Mouse (Mus musculus): ENCODE measurements around the gene Rnf181. TPM values are rescaled to one million over a fixed set of nuclear protein-coding genes. Genes with fewer than 3 reads are reported as not detected.

Rnf181 gene
- total and polyA plus RNA-seq, 2 experiments from 2014 or later = 87.3 to 120 TPM

GRCm38 (mm10) chr6:72361121-72361551 lies 5.6 kb downstream of the Rnf181 start:
- ATAC-seq (ENCODE audit: low FRiP score) = no peak
- Histone ChIP-seq H3K27me3 (ENCODE audit: insufficient read depth, low read length) (no peaks in the 10 kb centered on the region), H3K4me1 (ENCODE audit: insufficient read depth, low read length) (peaks cover 8% of the 10 kb centered on the region), H3K9me3 (ENCODE audit: low read length) (no peaks in the 10 kb centered on the region), H3K27ac (ENCODE audit: low read depth, low read length) (no peak overlapping the region), H3K4me3 (ENCODE audit: low read depth, low read length) (peak overlapping the region; percentile 72), H3K9ac (replicated peaks; ENCODE audit: low read length, poor library complexity, severe bottlenecking) (no peak overlapping the region; the same call in 1 of the 2 replicates), H3K4me2 (ENCODE audit: low read depth, low read length, poor library complexity, severe bottlenecking) (peak overlapping the region; percentile 77), H3K36me3 (ENCODE audit: insufficient read depth, low read length) (peaks cover 27% of the 10 kb centered on the region)
- TF ChIP-seq CTCF (IDR thresholded peaks at IDR 0.05) = no peak
- 78% methylated on average over 5 of the region's 5 CpGs for WGBS
- DNase-seq (ENCODE audit: low spot score) = no peak

- Histone ChIP-seq H3K27me3 (ENCODE audit: insufficient read depth, low read length) (no peaks in the 10 kb centered on the region), H3K36me3 (ENCODE audit: insufficient read depth, low read length) (peaks cover 27% of the 10 kb centered on the region), H3K4me1 (ENCODE audit: insufficient read depth, low read length) (peaks cover 8% of the 10 kb centered on the region), H3K9me3 (ENCODE audit: low read length) (no peaks in the 10 kb centered on the region), H3K9ac (replicated peaks; ENCODE audit: low read length, poor library complexity, severe bottlenecking) (no peak overlapping the region), H3K4me3 (ENCODE audit: low read depth, low read length) (no peak overlapping the region), H3K27ac (ENCODE audit: low read depth, low read length) (no peak overlapping the region), H3K4me2 (ENCODE audit: low read depth, low read length, poor library complexity, severe bottlenecking) (no peak overlapping the region)
- DNase-seq (ENCODE audit: low spot score) (no peak), ATAC-seq (ENCODE audit: low FRiP score) (no peak)
- TF ChIP-seq CTCF (IDR thresholded peaks at IDR 0.05) = no peak
- 56% methylated on average over 7 of the region's 7 CpGs for WGBS
Measured at GRCm38 (mm10) chr6:72360599-72360935, 6.2 kb downstream of the Rnf181 start.

- DNase-seq (ENCODE audit: low spot score) = no peak
- TF ChIP-seq CTCF (IDR thresholded peaks at IDR 0.05) = no peak
- 84% methylated on average over 11 of the region's 11 CpGs for WGBS
- Histone ChIP-seq H3K4me2 (ENCODE audit: low read depth, low read length, poor library complexity, severe bottlenecking) (no peak overlapping the region), H3K9ac (replicated peaks; ENCODE audit: low read length, poor library complexity, severe bottlenecking) (no peak overlapping the region), H3K27me3 (ENCODE audit: insufficient read depth, low read length) (no peaks in the 10 kb centered on the region), H3K36me3 (ENCODE audit: insufficient read depth, low read length) (peaks cover 27% of the 10 kb centered on the region), H3K4me3 (ENCODE audit: low read depth, low read length) (no peak overlapping the region), H3K27ac (ENCODE audit: low read depth, low read length) (no peak overlapping the region), H3K4me1 (ENCODE audit: insufficient read depth, low read length) (peaks cover 8% of the 10 kb centered on the region), H3K9me3 (ENCODE audit: low read length) (no peaks in the 10 kb centered on the region)
- ATAC-seq (ENCODE audit: low FRiP score) = no peak
Measured at GRCm38 (mm10) chr6:72359891-72360598, 6.7 kb downstream of the Rnf181 start.

- Histone ChIP-seq H3K9ac (replicated peaks; ENCODE audit: low read length, poor library complexity, severe bottlenecking) (no peak overlapping the region), H3K27me3 (ENCODE audit: insufficient read depth, low read length) (no peaks in the 10 kb centered on the region), H3K4me2 (ENCODE audit: low read depth, low read length, poor library complexity, severe bottlenecking) (no peak overlapping the region), H3K4me3 (ENCODE audit: low read depth, low read length) (no peak overlapping the region), H3K4me1 (ENCODE audit: insufficient read depth, low read length) (peaks cover 15% of the 10 kb centered on the region), H3K9me3 (ENCODE audit: low read length) (no peaks in the 10 kb centered on the region), H3K27ac (ENCODE audit: low read depth, low read length) (no peak overlapping the region), H3K36me3 (ENCODE audit: insufficient read depth, low read length) (peaks cover 27% of the 10 kb centered on the region)
- 77% methylated on average over 2 of the region's 2 CpGs for WGBS
- TF ChIP-seq CTCF (IDR thresholded peaks at IDR 0.05) = no peak
- ATAC-seq (ENCODE audit: low FRiP score) = no peak
- no peak for DNase-seq (ENCODE audit: low spot score)
Measured at GRCm38 (mm10) chr6:72359343-72359742, 7.4 kb downstream of the Rnf181 start.

GRCm38 (mm10) chr6:72358086-72358764 lies 8.5 kb downstream of the Rnf181 start:
- H3K4me2 ChIP-seq (ENCODE audit: low read depth, low read length, poor library complexity, severe bottlenecking) = no peak overlapping the region
- H3K4me1 ChIP-seq (ENCODE audit: insufficient read depth, low read length) = peaks cover 17% of the 10 kb centered on the region
- no peak overlapping the region for H3K4me3 ChIP-seq (ENCODE audit: low read depth, low read length)
- H3K27me3 ChIP-seq (ENCODE audit: insufficient read depth, low read length) = no peaks in the 10 kb centered on the region
- ATAC-seq (ENCODE audit: low FRiP score) (no peak), DNase-seq (ENCODE audit: low spot score) (no peak)
- no peaks in the 10 kb centered on the region for H3K9me3 ChIP-seq (ENCODE audit: low read length)
- WGBS = 92% methylated on average over 10 of the region's 10 CpGs
- no peak overlapping the region for H3K27ac ChIP-seq (ENCODE audit: low read depth, low read length)
- H3K36me3 ChIP-seq (ENCODE audit: insufficient read depth, low read length) = peaks cover 27% of the 10 kb centered on the region
- H3K9ac ChIP-seq (replicated peaks; ENCODE audit: low read length, poor library complexity, severe bottlenecking) = no peak overlapping the region
- TF ChIP-seq CTCF (IDR thresholded peaks at IDR 0.05) = no peak
